Mouse (Mus musculus) limb, embryonic 11.5 days (tissue): Measurements from ENCODE around the gene Gm14862. TPM values are rescaled to one million over a fixed set of nuclear protein-coding genes. Genes with fewer than 3 reads are reported as not detected.

Experiments
- ATAC-seq: fragments of 200-750 bp; cut with Nextera tagmentation; 2 replicates; pipeline ENCODE4 v1.8.0; 2017; ENCODE audit warnings: low read depth; ENCODE audit not compliant: insufficient number of reproducible peaks, low FRiP score, low TSS enrichment
- DNase-seq: peaks from one replicate; pipeline ENCODE4 v3.0.0-alpha.2; 2015; ENCODE audit warnings: low spot score
- H3K27ac ChIP-seq: fragments of 300-500 bp; sonication (generic); replicated peaks from 2 replicates; pipeline ENCODE4 v1.5.1; 2014; ENCODE audit warnings: low read depth, mild to moderate bottlenecking, low read length
- H3K27me3 ChIP-seq: fragments of 300-500 bp; sonication (generic); 2 replicates; pipeline ENCODE4 v1.6.1; 2014; ENCODE audit warnings: mild to moderate bottlenecking, low read length, mixed read lengths; ENCODE audit not compliant: control insufficient read depth, insufficient read depth
- H3K36me3 ChIP-seq: fragments of 300-500 bp; sonication (generic); 2 replicates; pipeline ENCODE4 v1.6.1; 2014; ENCODE audit warnings: mild to moderate bottlenecking, low read length, moderate library complexity, mixed read lengths; ENCODE audit not compliant: control insufficient read depth, insufficient read depth
- H3K4me1 ChIP-seq: fragments of 300-500 bp; sonication (generic); 2 replicates; pipeline ENCODE4 v1.6.1; 2014; ENCODE audit warnings: low read length, mixed read lengths; ENCODE audit not compliant: control insufficient read depth, insufficient read depth
- H3K4me2 ChIP-seq: fragments of 300-500 bp; sonication (generic); 2 replicates; pipeline ENCODE4 v1.6.1; 2014; ENCODE audit warnings: low read depth, mild to moderate bottlenecking, moderate library complexity; ENCODE audit not compliant: severe bottlenecking
- H3K4me3 ChIP-seq: fragments of 300-500 bp; sonication (generic); 2 replicates; pipeline ENCODE4 v1.5.1; 2014; ENCODE audit warnings: low read depth, low read length
- H3K9ac ChIP-seq: fragments of 300-500 bp; sonication (generic); 2 replicates; pipeline ENCODE4 v1.6.1; 2014; ENCODE audit warnings: mild to moderate bottlenecking, low read length
- H3K9me3 ChIP-seq: fragments of 300-500 bp; sonication (generic); 2 replicates; pipeline ENCODE4 v1.6.1; 2016; ENCODE audit warnings: low read length; ENCODE audit not compliant: control insufficient read depth
- WGBS: fragments of 180-500 bp; shearing (Covaris S2); extraction: QIAGEN DNeasy Blood & Tissue Kit; methylation state at CpG from one replicate; pipeline ENCODE4 v1.1.7; 2014; 5-methylcytosine and 5-hydroxymethylcytosine counted together
- polyA plus RNA-seq: library from polyadenylated mRNA; unstranded; fragments of >200 nt; fragmentation: Nextera tagmentation; extraction: Ambion mirVana; gene quantifications from 2 replicates; pipeline ENCODE4 v1.2.1, GENCODE M21; 2014

Gene Gm14862
- polyA plus RNA-seq, 1 experiment from 2014 or later, result 0.17 TPM

- Histone ChIP-seq H3K4me3 (no peak overlapping the region), H3K9ac (no peak overlapping the region), H3K9me3 (no peaks in the 10 kb centered on the region), H3K4me1 (no peaks in the 10 kb centered on the region), H3K4me2 (no peak overlapping the region), H3K27ac (no peak overlapping the region), H3K36me3 (no peaks in the 10 kb centered on the region), H3K27me3 (no peaks in the 10 kb centered on the region)
- 88% methylated on average over 2 of the region's 2 CpGs for WGBS
- DNase-seq (no peak), ATAC-seq (no peak)
Observed at GRCm38 (mm10) chrX:9216244-9216643, 40.5 kb downstream of the Gm14862 start.

DNA sequence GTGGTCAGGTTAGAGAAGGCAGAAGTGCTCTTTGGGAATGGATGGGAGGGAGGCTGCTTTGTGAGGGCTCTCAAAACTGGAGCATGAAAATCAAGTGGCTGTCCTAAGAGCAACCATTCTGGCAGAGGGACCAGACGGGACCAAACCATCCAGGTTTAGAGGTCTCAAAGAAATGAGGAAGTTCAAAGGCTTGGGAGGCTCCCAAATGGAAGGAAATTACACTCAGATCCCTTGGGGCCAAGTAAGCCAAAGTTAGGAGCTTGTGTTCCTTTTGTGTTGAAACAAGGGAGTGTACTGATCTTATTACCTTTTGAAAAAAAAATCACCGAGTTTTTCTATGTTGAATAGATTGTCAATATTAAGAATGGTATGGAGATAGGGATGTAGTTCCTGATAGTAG, 51.6 kb downstream of the Gm14862 start:
- no peak overlapping the region for H3K4me2 ChIP-seq
- DNase-seq, result no peak
- no peaks in the 10 kb centered on the region for H3K36me3 ChIP-seq
- no peaks in the 10 kb centered on the region for H3K4me1 ChIP-seq
- H3K9me3 ChIP-seq, result no peaks in the 10 kb centered on the region
- H3K9ac ChIP-seq, result no peak overlapping the region
- H3K27me3 ChIP-seq, result peaks cover under 1% of the 10 kb centered on the region; the same call in 1 of the 2 replicates
- ATAC-seq, result no peak
- no peak overlapping the region for H3K4me3 ChIP-seq
- 65% methylated on average over 2 of the region's 2 CpGs for WGBS
- no peak overlapping the region for H3K27ac ChIP-seq

GRCm38 (mm10) chrX:9202781-9203405, 53.8 kb downstream of the Gm14862 start:
- H3K9me3 ChIP-seq, result no peaks in the 10 kb centered on the region
- H3K36me3 ChIP-seq, result no peaks in the 10 kb centered on the region
- 69% methylated on average over 7 of the region's 7 CpGs for WGBS
- H3K9ac ChIP-seq, result no peak overlapping the region
- no peak overlapping the region for H3K27ac ChIP-seq
- no peak for ATAC-seq
- DNase-seq, result no peak
- no peak overlapping the region for H3K4me3 ChIP-seq
- no peaks in the 10 kb centered on the region for H3K4me1 ChIP-seq
- peaks cover 5% of the 10 kb centered on the region; the same call in 1 of the 2 replicates for H3K27me3 ChIP-seq
- no peak overlapping the region for H3K4me2 ChIP-seq

DNA sequence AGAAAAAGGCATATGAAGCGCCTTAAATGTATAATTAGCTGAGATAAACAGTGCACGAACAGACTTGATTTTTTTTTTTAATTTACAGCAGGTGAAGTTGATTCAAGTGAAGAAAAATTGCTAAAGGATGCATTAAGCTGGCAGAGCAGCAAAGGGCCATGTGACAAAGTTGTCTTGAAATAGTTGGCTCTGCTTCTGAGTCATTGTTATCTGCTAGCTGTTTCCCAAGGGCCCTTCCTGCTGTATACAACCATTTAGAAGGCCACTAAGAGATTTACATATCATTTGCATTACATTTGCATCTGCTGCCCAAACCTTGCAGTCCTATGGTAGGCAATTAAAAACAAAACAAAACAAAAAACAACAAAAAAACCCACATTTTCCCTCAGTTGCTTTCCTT, 54.7 kb downstream of the Gm14862 start:
- no peak overlapping the region for H3K9ac ChIP-seq

More for the DNA sequence above, 54.7 kb downstream of the Gm14862 start:
- Histone ChIP-seq H3K4me1 (no peaks in the 10 kb centered on the region), H3K9me3 (no peaks in the 10 kb centered on the region), H3K27me3 (peaks cover 5% of the 10 kb centered on the region; the same call in 1 of the 2 replicates), H3K36me3 (no peaks in the 10 kb centered on the region), H3K27ac (no peak overlapping the region), H3K4me3 (no peak overlapping the region), H3K4me2 (no peak overlapping the region)
- ATAC-seq, result no peak
- WGBS, result 71% methylated on average over 2 of the region's 2 CpGs
- DNase-seq, result no peak

Other genes starting within 250 kb of the Gm14862 start
- gene Fthl17e, start 223.4 kb downstream of the Gm14862 start, polyA plus RNA-seq, result not detected in 2 replicates
- gene Fthl17f, start 193.9 kb downstream of the Gm14862 start, polyA plus RNA-seq, result not detected in 2 replicates
- gene 4930402K13Rik, start 152.3 kb downstream of the Gm14862 start, polyA plus RNA-seq, result not detected in 2 replicates
- 0.17 and 0.21 TPM in 2 replicates for gene Lancl3, start 57.0 kb downstream of the Gm14862 start, polyA plus RNA-seq
- 1.8 and 2.1 TPM in 2 replicates for gene Xk, start 15.9 kb upstream of the Gm14862 start, polyA plus RNA-seq
- not detected in 2 replicates for gene H2al1m, start 26.9 kb upstream of the Gm14862 start, polyA plus RNA-seq
- not detected in 2 replicates for gene H2al1k, start 93.7 kb upstream of the Gm14862 start, polyA plus RNA-seq
- gene Cybb, start 230.9 kb upstream of the Gm14862 start, polyA plus RNA-seq, result 0.50 and 0.91 TPM in 2 replicates